Mouse (Mus musculus) kidney, embryonic 16.5 days (tissue): ENCODE measurements at regions not wholly inside any gene's neighbourhood (a gene's known extent, or its start where the extent isn't known, plus 50 kb on each side); places are given as distances from the start of the nearest gene placed in this dataset.

ENCODE experiments used
- ATAC-seq: fragments of 200-750 bp; cut with Nextera tagmentation; 2 replicates; pipeline ENCODE4 v1.8.0; 2017; ENCODE audit warnings: moderate TSS enrichment; ENCODE audit not compliant: low FRiP score, low TSS enrichment
- H3K27ac ChIP-seq: fragments of 300-500 bp; sonication (generic); 2 replicates; pipeline ENCODE4 v1.5.1; 2014; ENCODE audit warnings: low read length
- H3K27me3 ChIP-seq: fragments of 300-500 bp; sonication (generic); 2 replicates; pipeline ENCODE4 v1.6.1; 2014; ENCODE audit warnings: low read length, control low read depth, mixed read lengths; ENCODE audit not compliant: insufficient read depth
- H3K36me3 ChIP-seq: fragments of 300-500 bp; sonication (generic); 2 replicates; pipeline ENCODE4 v1.6.1; 2014; ENCODE audit warnings: low read length, control low read depth, mixed read lengths; ENCODE audit not compliant: insufficient read depth
- H3K4me1 ChIP-seq: fragments of 300-500 bp; sonication (generic); 2 replicates; pipeline ENCODE4 v1.6.1; 2014; ENCODE audit warnings: low read length, control low read depth, mixed read lengths; ENCODE audit not compliant: insufficient read depth
- H3K4me2 ChIP-seq: fragments of 300-500 bp; sonication (generic); replicated peaks from 2 replicates; pipeline ENCODE4 v1.6.1; 2014; ENCODE audit warnings: low read depth, low read length
- H3K4me3 ChIP-seq: fragments of 300-500 bp; sonication (generic); 2 replicates; pipeline ENCODE4 v1.5.1; 2014; ENCODE audit warnings: mild to moderate bottlenecking, low read length
- H3K9ac ChIP-seq: fragments of 300-500 bp; sonication (generic); replicated peaks from 2 replicates; pipeline ENCODE4 v1.6.1; 2014; ENCODE audit warnings: low read length
- H3K9me3 ChIP-seq: fragments of 300-500 bp; sonication (generic); 2 replicates; pipeline ENCODE4 v1.6.1; 2016; ENCODE audit warnings: low read length, control low read depth
- WGBS: fragments of 180-500 bp; shearing (Covaris S2); extraction: QIAGEN DNeasy Blood & Tissue Kit; methylation state at CpG from one replicate; pipeline ENCODE4 v1.1.7; 2014; 5-methylcytosine and 5-hydroxymethylcytosine counted together

GRCm38 (mm10) chr2:75767871-75768558 lies 63.6 kb upstream of the Nfe2l2 start:
- H3K4me2 ChIP-seq, result no peak overlapping the region; the same call in 1 of the 2 replicates
- no peaks in the 10 kb centered on the region for H3K27me3 ChIP-seq
- peaks cover 21% of the 10 kb centered on the region for H3K4me1 ChIP-seq
- no peak overlapping the region for H3K4me3 ChIP-seq
- no peak overlapping the region for H3K9ac ChIP-seq
- H3K9me3 ChIP-seq, result no peaks in the 10 kb centered on the region
- ATAC-seq, result peak; percentile 73
- no peaks in the 10 kb centered on the region for H3K36me3 ChIP-seq
- WGBS, result 41% methylated on average over 7 of the region's 7 CpGs
- H3K27ac ChIP-seq, result peak overlapping the region; percentile 64

GRCm38 (mm10) chr2:75765403-75765802 lies 61.0 kb upstream of the Nfe2l2 start:
- Histone ChIP-seq H3K27me3 (no peaks in the 10 kb centered on the region), H3K9me3 (no peaks in the 10 kb centered on the region), H3K36me3 (no peaks in the 10 kb centered on the region), H3K4me3 (no peak overlapping the region), H3K4me2 (no peak overlapping the region), H3K9ac (no peak overlapping the region), H3K27ac (no peak overlapping the region), H3K4me1 (peaks cover 11% of the 10 kb centered on the region)
- 83% methylated on average over 4 of the region's 4 CpGs for WGBS
- ATAC-seq, result no peak

GRCm38 (mm10) chr2:75763252-75763651 lies 58.8 kb upstream of the Nfe2l2 start:
- H3K27me3 ChIP-seq, result no peaks in the 10 kb centered on the region
- ATAC-seq, result 0 out of 2 replicates have a peak, but pooled peaks have one; percentile 46
- 61% methylated on average over 3 of the region's 3 CpGs for WGBS
- no peak overlapping the region for H3K4me3 ChIP-seq
- no peak overlapping the region for H3K9ac ChIP-seq
- peaks cover under 1% of the 10 kb centered on the region; the same call in 1 of the 2 replicates for H3K4me1 ChIP-seq
- no peaks in the 10 kb centered on the region for H3K36me3 ChIP-seq
- no peak overlapping the region for H3K4me2 ChIP-seq
- H3K27ac ChIP-seq, result no peak overlapping the region
- H3K9me3 ChIP-seq, result no peaks in the 10 kb centered on the region

- 87% methylated on average over 5 of the region's 5 CpGs for WGBS
- ATAC-seq, result no peak
Observed at GRCm38 (mm10) chr2:75762030-75762429, 57.6 kb upstream of the Nfe2l2 start.

GRCm38 (mm10) chr2:75761626-75762025 lies 57.2 kb upstream of the Nfe2l2 start:
- no peak for ATAC-seq
- Histone ChIP-seq H3K4me2 (no peak overlapping the region), H3K4me3 (no peak overlapping the region), H3K9ac (no peak overlapping the region), H3K36me3 (no peaks in the 10 kb centered on the region), H3K4me1 (peaks cover 7% of the 10 kb centered on the region), H3K27ac (no peak overlapping the region), H3K9me3 (no peaks in the 10 kb centered on the region), H3K27me3 (no peaks in the 10 kb centered on the region)
- WGBS, result 80% methylated on average over 9 of the region's 9 CpGs

More at GRCm38 (mm10) chr2:75762030-75762429, 57.6 kb upstream of the Nfe2l2 start:
- peaks cover 3% of the 10 kb centered on the region for H3K4me1 ChIP-seq
- no peak overlapping the region for H3K9ac ChIP-seq
- no peak overlapping the region for H3K4me3 ChIP-seq
- no peaks in the 10 kb centered on the region for H3K27me3 ChIP-seq
- no peaks in the 10 kb centered on the region for H3K9me3 ChIP-seq
- no peak overlapping the region for H3K4me2 ChIP-seq
- H3K36me3 ChIP-seq, result no peaks in the 10 kb centered on the region
- no peak overlapping the region for H3K27ac ChIP-seq

- 90% methylated on average over 11 of the region's 11 CpGs for WGBS
- Histone ChIP-seq H3K4me3 (no peak overlapping the region), H3K36me3 (no peaks in the 10 kb centered on the region), H3K9me3 (no peaks in the 10 kb centered on the region), H3K4me1 (peaks cover 8% of the 10 kb centered on the region), H3K27me3 (no peaks in the 10 kb centered on the region), H3K4me2 (no peak overlapping the region), H3K9ac (no peak overlapping the region), H3K27ac (no peak overlapping the region)
- no peak for ATAC-seq
Observed at GRCm38 (mm10) chr2:75759196-75759885, 54.9 kb upstream of the Nfe2l2 start.

- no peaks in the 10 kb centered on the region for H3K36me3 ChIP-seq
- H3K4me1 ChIP-seq, result peaks cover 8% of the 10 kb centered on the region
- no peaks in the 10 kb centered on the region for H3K27me3 ChIP-seq
- WGBS, result 87% methylated on average over 6 of the region's 6 CpGs
- no peak overlapping the region for H3K4me2 ChIP-seq
- no peak overlapping the region for H3K4me3 ChIP-seq
- no peaks in the 10 kb centered on the region for H3K9me3 ChIP-seq
- H3K27ac ChIP-seq, result no peak overlapping the region
- ATAC-seq, result no peak
- no peak overlapping the region for H3K9ac ChIP-seq
Observed at GRCm38 (mm10) chr2:75758277-75758676, 53.8 kb upstream of the Nfe2l2 start.

- H3K4me2 ChIP-seq, result 0 out of 2 replicates have a peak overlapping the region, but pooled peaks have one; percentile 11
- no peak for ATAC-seq
- H3K9ac ChIP-seq, result no peak overlapping the region
Observed at GRCm38 (mm10) chr2:75756704-75757638, 52.5 kb upstream of the Nfe2l2 start.

GRCm38 (mm10) chr2:75754606-75755005 lies 50.2 kb upstream of the Nfe2l2 start:
- Histone ChIP-seq H3K9ac (no peak overlapping the region), H3K9me3 (no peaks in the 10 kb centered on the region), H3K4me2 (no peak overlapping the region), H3K4me3 (no peak overlapping the region), H3K4me1 (peaks cover 8% of the 10 kb centered on the region), H3K27ac (no peak overlapping the region), H3K36me3 (no peaks in the 10 kb centered on the region), H3K27me3 (no peaks in the 10 kb centered on the region)
- WGBS, result 86% methylated on average over 7 of the region's 7 CpGs
- ATAC-seq, result no peak

More at GRCm38 (mm10) chr2:75756704-75757638, 52.5 kb upstream of the Nfe2l2 start:
- Histone ChIP-seq H3K4me3 (no peak overlapping the region), H3K36me3 (no peaks in the 10 kb centered on the region), H3K9me3 (no peaks in the 10 kb centered on the region), H3K4me1 (peaks cover 8% of the 10 kb centered on the region), H3K27ac (peak overlapping the region; percentile 36; the same call in 1 of the 2 replicates), H3K27me3 (no peaks in the 10 kb centered on the region)
- WGBS, result 45% methylated on average over 16 of the region's 16 CpGs
